Comparison of ENCODE assay signal across 8 mouse cellular contexts in the genomic region with DNA sequence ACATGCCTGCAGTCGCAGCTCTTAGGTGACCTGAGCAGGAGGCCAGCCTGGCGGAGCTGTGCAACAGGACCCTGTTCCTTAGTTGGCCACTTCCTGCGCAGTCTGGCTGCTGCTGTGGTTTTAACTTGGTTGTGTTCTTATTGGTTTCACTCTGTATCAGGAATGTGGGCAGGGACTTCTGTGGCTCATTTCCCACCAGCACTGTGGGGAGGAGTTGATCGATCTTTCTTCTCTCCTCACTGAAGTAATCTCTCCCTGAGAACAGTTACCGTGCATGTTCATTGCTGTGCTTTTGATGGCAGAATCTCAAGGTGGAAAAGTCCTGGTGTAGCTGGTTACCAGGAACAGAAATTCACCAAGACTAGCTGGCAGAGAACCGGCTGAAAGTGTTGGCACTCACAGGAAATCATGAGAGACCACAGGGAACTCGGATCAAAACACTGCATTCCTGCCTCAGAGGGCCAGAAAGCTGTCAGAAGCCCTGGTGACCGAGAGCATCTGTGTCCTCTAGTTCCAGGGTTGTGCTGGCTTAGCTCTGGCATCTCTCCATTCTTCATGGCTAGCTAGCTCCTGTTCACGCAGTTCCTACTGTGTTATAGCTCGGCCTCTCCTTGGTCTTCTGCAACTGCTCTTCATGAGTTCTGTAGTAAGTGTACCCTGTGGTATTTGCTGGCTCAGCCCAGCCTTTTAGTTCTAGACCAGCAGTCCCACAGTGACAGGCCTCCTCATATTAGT.
A peak's percentile ranks its signal among the peaks of the same experiment; 100 is the strongest.
DNase-seq lines count a peak whose midpoint lies in the region; ATAC-seq and TF ChIP-seq lines count a peak whose summit lies in the region.

No protein-coding gene starts in this region.

- H3K27me3 ChIP-seq in kidney, postnatal 0 days (ENCODE audit: insufficient read depth, low read length): no peaks in the 10 kb centered on the region
- H3K27me3 ChIP-seq in megakaryocyte, embryonic 14.5 days (replicated peaks): peaks cover 3% of the 10 kb centered on the region

- no peak overlapping the region for H3K4me2 ChIP-seq in kidney, postnatal 0 days (ENCODE audit: low read length)

- TF ChIP-seq CTCF in kidney, postnatal 0 days (IDR thresholded peaks at IDR 0.05; ENCODE audit: low read depth): no peak

- no peak overlapping the region for H3K4me3 ChIP-seq in kidney, postnatal 0 days (replicated peaks; ENCODE audit: low read depth, low read length)
- peak overlapping the region; percentile 85 for H3K4me3 ChIP-seq in megakaryocyte, embryonic 14.5 days (replicated peaks)

- peak overlapping the region; percentile 31; the same call in 1 of the 2 replicates for H3K27ac ChIP-seq in kidney, postnatal 0 days

- ATAC-seq in kidney, postnatal 0 days (replicated peaks; ENCODE audit: low FRiP score, low read depth): no peak

- H3K9ac ChIP-seq in kidney, postnatal 0 days (ENCODE audit: low read depth, low read length): no peak overlapping the region

- no peaks in the 10 kb centered on the region for H3K4me1 ChIP-seq in kidney, postnatal 0 days (replicated peaks; ENCODE audit: insufficient read depth, low read length)
- peaks cover 19% of the 10 kb centered on the region for H3K4me1 ChIP-seq in megakaryocyte, embryonic 14.5 days

- no peaks in the 10 kb centered on the region for H3K36me3 ChIP-seq in kidney, postnatal 0 days (ENCODE audit: insufficient read depth, low read length)
- H3K36me3 ChIP-seq in megakaryocyte, embryonic 14.5 days (replicated peaks; ENCODE audit: low read length): no peaks in the 10 kb centered on the region

- WGBS in kidney, postnatal 0 days: 50% methylated on average over 10 of the region's 10 CpGs

- peak; percentile 61 for DNase-seq in adrenal gland, postnatal 10 days
- DNase-seq in adrenal gland, adult 18-20 months (ENCODE audit: low spot score in 2 of 2): no peak
- DNase-seq in urinary bladder, adult 18-20 months (ENCODE audit: low spot score in 2 of 2): peak; percentile 2 to 8
- DNase-seq in urinary bladder, postnatal 10 days (ENCODE audit: low spot score): no peak
- peak; percentile 63 for DNase-seq in heart, adult 8-10 months (ENCODE audit: low spot score)
- DNase-seq in kidney, postnatal 0 days (ENCODE audit: low spot score): peak; percentile 70
- no peak for DNase-seq in frontal cortex, postnatal 10 days (ENCODE audit: low spot score in 2 of 2)

- no peaks in the 10 kb centered on the region for H3K9me3 ChIP-seq in kidney, postnatal 0 days (replicated peaks; ENCODE audit: low read length)
- no peaks in the 10 kb centered on the region for H3K9me3 ChIP-seq in megakaryocyte, embryonic 14.5 days

Comparison
In these comparisons a context has a peak if more than half of its experiments do, and no peak if none do; other contexts are left out.
1. DNase-seq: peak in adrenal gland, postnatal 10 days (single experiment), urinary bladder, adult 18-20 months (2 of 2), heart, adult 8-10 months (single experiment) and kidney, postnatal 0 days (single experiment); none in adrenal gland, adult 18-20 months (0 of 2), urinary bladder, postnatal 10 days (single experiment) and frontal cortex, postnatal 10 days (0 of 2).